Mouse (Mus musculus): ENCODE measurements around the gene Scly.

DNA sequence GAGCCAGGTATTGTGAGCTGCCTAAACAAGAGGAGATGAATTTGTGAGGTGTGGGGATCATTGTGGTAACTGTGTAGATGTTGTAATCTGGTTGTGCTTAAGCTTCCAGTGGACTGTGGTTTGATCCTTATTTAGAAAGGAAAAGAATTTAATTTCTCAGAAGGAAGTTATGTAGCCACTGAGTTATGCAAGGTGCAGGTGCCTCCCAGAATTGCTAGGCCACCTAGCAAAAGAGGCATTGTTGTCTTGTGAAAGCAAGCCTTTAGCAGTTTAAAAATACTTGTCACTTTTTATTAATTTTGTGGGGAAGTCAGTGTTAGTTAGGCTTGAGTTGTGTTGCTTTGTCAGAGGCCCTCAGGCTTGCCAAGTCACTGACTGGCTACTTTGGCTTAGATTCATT, 40.2 kb upstream of the Scly start:
- TF ChIP-seq CTCF (IDR thresholded peaks at IDR 0.05; ENCODE audit: insufficient read depth, low read length) (no peak), POLR2A (IDR thresholded peaks at IDR 0.05; ENCODE audit: borderline replicate concordance, extremely low read depth, low read depth, low read length) (no peak)
